Mouse (Mus musculus) liver, postnatal 0 days (tissue): Measurements from ENCODE around the gene Elmo1. TPM values are rescaled to one million over a fixed set of nuclear protein-coding genes. Genes with fewer than 3 reads are reported as not detected.

Experiments used
- ATAC-seq: fragments of 200-750 bp; cut with Nextera tagmentation; 2 replicates; pipeline ENCODE4 v1.8.0; 2017; ENCODE audit warnings: mild to moderate bottlenecking, moderate library complexity
- DNase-seq: peaks from one replicate; pipeline ENCODE4 v3.0.0-alpha.2; 2016
- H3K27ac ChIP-seq: fragments of 300-500 bp; sonication (generic); 2 replicates; pipeline ENCODE4 v1.5.1; 2014; ENCODE audit warnings: antibody characterized with exemption, moderate library complexity, mild to moderate bottlenecking, low read depth
- H3K27me3 ChIP-seq: fragments of 300-500 bp; sonication (generic); 2 replicates; pipeline ENCODE4 v1.6.1; 2014; ENCODE audit warnings: low read length, control low read depth, mixed read lengths; ENCODE audit not compliant: insufficient read depth
- H3K36me3 ChIP-seq: fragments of 300-500 bp; sonication (generic); replicated peaks from 2 replicates; pipeline ENCODE4 v1.6.1; 2014; ENCODE audit warnings: mild to moderate bottlenecking, control low read depth, low read length, moderate library complexity, mixed read lengths; ENCODE audit not compliant: insufficient read depth
- H3K4me1 ChIP-seq: fragments of 300-500 bp; sonication (generic); 2 replicates; pipeline ENCODE4 v1.6.1; 2014; ENCODE audit warnings: antibody characterized with exemption, mild to moderate bottlenecking, control low read depth; ENCODE audit not compliant: insufficient read depth
- H3K4me2 ChIP-seq: fragments of 300-500 bp; sonication (generic); 2 replicates; pipeline ENCODE4 v1.6.1; 2014; ENCODE audit warnings: low read depth, mild to moderate bottlenecking, low read length, moderate library complexity, mixed read lengths
- H3K4me3 ChIP-seq: fragments of 300-500 bp; sonication (generic); 2 replicates; pipeline ENCODE4 v1.5.1; 2014; ENCODE audit warnings: low read depth, low read length
- H3K9ac ChIP-seq: fragments of 300-500 bp; sonication (generic); replicated peaks from 2 replicates; pipeline ENCODE4 v1.6.1; 2014; ENCODE audit warnings: mild to moderate bottlenecking, moderate library complexity
- H3K9me3 ChIP-seq: fragments of 300-500 bp; sonication (generic); 2 replicates; pipeline ENCODE4 v1.6.1; 2016; ENCODE audit warnings: mild to moderate bottlenecking, control low read depth, low read length, mixed read lengths
- CTCF ChIP-seq: sonication (generic); IDR thresholded peaks from 2 replicates; pipeline ENCODE4 v1.5.1; 2016; ENCODE audit warnings: antibody characterized with exemption, low read depth
- EP300 ChIP-seq: IDR thresholded peaks from 2 replicates; pipeline ENCODE4 v1.6.1; 2016; ENCODE audit warnings: antibody characterized with exemption, low read depth, mild to moderate bottlenecking
- WGBS: fragments of 180-500 bp; shearing (Covaris S2); extraction: QIAGEN DNeasy Blood & Tissue Kit; methylation state at CpG from one replicate; pipeline ENCODE4 v1.1.7; 2014; ENCODE audit not compliant: insufficient replicate concordance; 5-methylcytosine and 5-hydroxymethylcytosine counted together
- polyA plus RNA-seq: library from polyadenylated mRNA; unstranded; fragments of >200 nt; fragmentation: Nextera tagmentation; extraction: Ambion mirVana; gene quantifications from 2 replicates; pipeline ENCODE4 v1.2.1, GENCODE M21; 2015

The Elmo1 gene
- polyA plus RNA-seq, 1 experiment from 2014 or later = 3.1 TPM

GRCm38 (mm10) chr13:20130731-20131130 is 40.3 kb downstream of the Elmo1 start:
- DNase-seq (no peak), ATAC-seq (no peak)
- Histone ChIP-seq H3K4me2 (no peak overlapping the region), H3K9ac (no peak overlapping the region), H3K4me3 (no peak overlapping the region), H3K4me1 (peaks cover 55% of the 10 kb centered on the region), H3K27ac (no peak overlapping the region; the same call in 1 of the 2 replicates), H3K36me3 (no peaks in the 10 kb centered on the region), H3K9me3 (no peaks in the 10 kb centered on the region), H3K27me3 (no peaks in the 10 kb centered on the region)
- 62% methylated on average over 3 of the region's 3 CpGs for WGBS
- no peak for TF ChIP-seq EP300
- no peak for TF ChIP-seq CTCF

- ATAC-seq (peak; percentile 90), DNase-seq (peak; percentile 43)
- TF ChIP-seq CTCF (no peak), EP300 (peak; percentile 97)
- Histone ChIP-seq H3K9me3 (no peaks in the 10 kb centered on the region), H3K4me1 (peaks cover 50% of the 10 kb centered on the region), H3K27me3 (no peaks in the 10 kb centered on the region), H3K27ac (peak overlapping the region; percentile 66), H3K9ac (no peak overlapping the region), H3K4me2 (peak overlapping the region; percentile 42), H3K4me3 (no peak overlapping the region), H3K36me3 (no peaks in the 10 kb centered on the region)
- WGBS = 62% methylated on average over 5 of the region's 5 CpGs
Measured at GRCm38 (mm10) chr13:20131322-20131997, 41.1 kb downstream of the Elmo1 start.

GRCm38 (mm10) chr13:20131998-20132371 is 41.6 kb downstream of the Elmo1 start:
- TF ChIP-seq EP300 = no peak; the same call in 1 of the 2 replicates
- no peak for TF ChIP-seq CTCF
- Histone ChIP-seq H3K27ac (peak overlapping the region; percentile 66), H3K27me3 (no peaks in the 10 kb centered on the region), H3K9ac (no peak overlapping the region), H3K4me3 (no peak overlapping the region), H3K4me2 (peak overlapping the region; percentile 42), H3K9me3 (no peaks in the 10 kb centered on the region), H3K4me1 (peaks cover 50% of the 10 kb centered on the region), H3K36me3 (no peaks in the 10 kb centered on the region)
- 60% methylated on average over 4 of the region's 4 CpGs for WGBS
- no peak for DNase-seq
- ATAC-seq = peak; percentile 4; the same call in 1 of the 2 replicates

DNA sequence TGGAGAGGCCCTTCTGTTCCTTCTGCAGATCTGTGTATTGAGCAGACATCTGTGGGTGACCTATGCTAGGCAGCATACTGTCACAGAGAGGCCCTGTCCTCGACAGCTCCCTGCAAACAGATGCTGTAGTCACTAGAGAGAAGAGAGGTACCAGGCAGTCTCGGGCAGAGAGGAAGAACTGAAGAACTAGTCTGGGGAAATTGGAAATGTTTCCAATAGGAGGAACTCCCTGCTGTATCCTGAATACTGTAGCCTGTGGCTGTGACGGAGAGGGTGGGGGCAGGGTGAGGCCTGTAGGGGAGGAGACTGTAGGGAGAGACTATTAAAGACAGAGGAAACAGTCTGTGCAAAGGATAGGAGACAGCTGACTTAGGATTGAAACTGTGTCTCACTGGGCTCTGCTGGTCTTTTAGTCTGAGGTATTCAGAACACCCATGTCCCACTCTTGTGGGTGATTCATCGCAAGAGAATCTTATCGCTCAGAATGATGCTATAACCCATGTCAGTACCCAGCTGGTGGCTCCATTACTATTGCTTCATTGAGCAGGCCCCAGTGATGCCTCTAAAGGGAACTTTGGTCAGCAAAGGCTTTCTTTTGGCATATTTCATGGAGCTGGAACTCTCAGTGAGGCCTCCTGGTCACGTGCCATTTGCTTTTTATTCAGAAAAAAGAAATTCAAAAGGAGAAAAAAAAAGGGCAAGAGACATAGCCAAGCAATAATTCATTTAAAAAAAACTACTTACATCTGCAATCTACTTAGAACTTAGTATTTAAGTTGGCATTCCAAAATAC is 43.4 kb downstream of the Elmo1 start:
- ATAC-seq = no peak
- Histone ChIP-seq H3K27me3 (no peaks in the 10 kb centered on the region), H3K36me3 (no peaks in the 10 kb centered on the region), H3K9ac (no peak overlapping the region), H3K9me3 (no peaks in the 10 kb centered on the region), H3K4me1 (peaks cover 37% of the 10 kb centered on the region), H3K27ac (no peak overlapping the region), H3K4me3 (no peak overlapping the region), H3K4me2 (no peak overlapping the region)
- no peak for DNase-seq
- WGBS = 39% methylated on average over 6 of the region's 6 CpGs
- TF ChIP-seq EP300 (no peak), CTCF (no peak)

GRCm38 (mm10) chr13:20134395-20135225 is 44.2 kb downstream of the Elmo1 start:
- 58% methylated on average over 18 of the region's 18 CpGs for WGBS
- Histone ChIP-seq H3K9ac (no peak overlapping the region), H3K4me3 (no peak overlapping the region), H3K27me3 (no peaks in the 10 kb centered on the region), H3K27ac (no peak overlapping the region), H3K36me3 (no peaks in the 10 kb centered on the region), H3K4me2 (no peak overlapping the region), H3K9me3 (no peaks in the 10 kb centered on the region), H3K4me1 (peaks cover 40% of the 10 kb centered on the region)
- DNase-seq (no peak), ATAC-seq (no peak)
- TF ChIP-seq EP300 (no peak), CTCF (no peak)

GRCm38 (mm10) chr13:20136753-20137152 is 46.4 kb downstream of the Elmo1 start:
- ATAC-seq = no peak
- Histone ChIP-seq H3K9ac (no peak overlapping the region), H3K36me3 (no peaks in the 10 kb centered on the region), H3K4me3 (no peak overlapping the region), H3K9me3 (no peaks in the 10 kb centered on the region), H3K4me2 (no peak overlapping the region), H3K27ac (no peak overlapping the region), H3K27me3 (no peaks in the 10 kb centered on the region), H3K4me1 (peaks cover 35% of the 10 kb centered on the region)
- no peak for DNase-seq
- TF ChIP-seq CTCF (no peak), EP300 (no peak)
